Mouse (Mus musculus): ENCODE measurements around the gene Pbx2. TPM values are rescaled to one million over a fixed set of nuclear protein-coding genes. Genes with fewer than 3 reads are reported as not detected.
A peak's percentile ranks its signal among the peaks of the same experiment; 100 is the strongest.

Pbx2 gene
- polyA plus RNA-seq, 1 experiment from 2014 or later, result 4.8 TPM

DNA sequence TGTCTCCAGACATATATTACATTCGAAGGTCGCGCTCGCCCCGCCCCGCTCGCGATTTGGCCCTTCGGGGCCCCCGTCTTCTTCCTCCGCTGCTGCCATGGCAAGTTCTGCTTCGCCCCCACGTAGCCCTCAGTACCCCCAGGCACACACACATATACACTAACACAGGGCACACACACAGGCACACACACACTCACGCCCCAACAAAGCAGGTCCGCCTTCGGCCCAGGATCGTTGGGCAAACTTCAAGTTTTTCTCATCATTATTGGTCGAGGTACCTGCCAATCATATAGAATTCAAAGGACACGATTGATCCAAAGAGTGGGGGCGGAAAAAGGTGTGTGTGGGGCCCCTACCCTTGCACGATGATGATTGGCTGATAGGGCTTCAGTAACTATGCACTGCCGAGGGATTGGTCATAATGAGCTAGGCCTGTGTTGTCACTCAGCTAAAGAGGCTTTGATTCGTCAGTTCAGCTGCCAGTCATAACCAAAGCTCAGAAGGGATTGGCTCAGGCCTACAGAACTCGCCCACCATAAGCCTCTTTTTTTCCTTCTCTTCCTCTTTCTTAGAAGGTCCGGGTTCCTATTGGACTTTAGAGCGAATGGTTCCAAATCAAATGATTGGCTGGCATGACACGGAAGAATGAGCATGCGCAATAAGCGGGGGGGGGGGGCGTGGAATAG, 12.5 kb downstream of the Pbx2 start, which contains the start of gene Rnf5:
TSS of gene Rnf5 (minus strand) at position 316 of the 686 bp plus-strand sequence.
- Histone ChIP-seq H3K4me3 (peak within 1 kb of the TSS; percentile 96), H3K9me3 (replicated peaks) (no peaks in the 10 kb centered on the region), H3K4me1 (replicated peaks) (peaks cover 50% of the 10 kb centered on the region), H3K4me2 (peak within 1 kb of the TSS; percentile 84), H3K27me3 (no peaks in the 10 kb centered on the region), H3K36me3 (peaks cover 17% of the 10 kb centered on the region), H3K27ac (peak within 1 kb of the TSS; percentile 87), H3K9ac (peak within 1 kb of the TSS; percentile 94)
- ATAC-seq (replicated peaks; ENCODE audit: insufficient number of reproducible peaks, insufficient read depth, low FRiP score, low read depth), result peak; percentile 89
- WGBS, result under 1% methylated on average over 30 of the region's 30 CpGs

DNA sequence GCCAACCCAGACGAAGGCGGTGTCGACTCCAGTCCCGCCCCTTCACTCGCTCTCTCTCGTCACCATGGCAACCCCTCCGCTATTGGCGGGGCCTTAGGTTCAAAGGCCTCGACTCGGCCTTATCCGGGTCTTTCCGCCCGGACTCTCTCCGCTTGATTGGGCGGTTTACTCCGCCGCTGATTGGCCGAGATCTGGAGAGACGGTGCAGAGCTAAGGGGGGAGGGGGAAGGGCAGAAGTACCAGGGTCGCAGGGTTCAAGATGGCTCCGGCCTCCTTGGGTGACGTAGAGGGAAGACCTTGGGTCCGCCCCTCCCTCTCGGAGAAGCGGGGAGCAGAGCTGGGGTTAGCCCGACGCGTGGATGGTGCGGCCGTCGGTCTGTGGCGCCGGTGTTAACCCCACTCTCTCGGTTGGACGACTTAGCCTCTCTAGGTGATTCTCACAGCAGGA, 13.0 kb downstream of the Pbx2 start, which contains the start of gene Agpat1:
TSS of gene Agpat1 (plus strand) at position 202 of the 448 bp plus-strand sequence.
- Histone ChIP-seq H3K27ac (peak within 1 kb of the TSS; percentile 87), H3K4me1 (replicated peaks) (peaks cover 53% of the 10 kb centered on the region), H3K4me3 (peak within 1 kb of the TSS; percentile 96), H3K36me3 (peaks cover 17% of the 10 kb centered on the region), H3K4me2 (peak within 1 kb of the TSS; percentile 84), H3K9me3 (replicated peaks) (no peaks in the 10 kb centered on the region), H3K9ac (peak within 1 kb of the TSS; percentile 94), H3K27me3 (no peaks in the 10 kb centered on the region)
- WGBS, result under 1% methylated on average over 35 of the region's 35 CpGs
- peak; percentile 88 for ATAC-seq (replicated peaks; ENCODE audit: insufficient number of reproducible peaks, insufficient read depth, low FRiP score, low read depth)

DNA sequence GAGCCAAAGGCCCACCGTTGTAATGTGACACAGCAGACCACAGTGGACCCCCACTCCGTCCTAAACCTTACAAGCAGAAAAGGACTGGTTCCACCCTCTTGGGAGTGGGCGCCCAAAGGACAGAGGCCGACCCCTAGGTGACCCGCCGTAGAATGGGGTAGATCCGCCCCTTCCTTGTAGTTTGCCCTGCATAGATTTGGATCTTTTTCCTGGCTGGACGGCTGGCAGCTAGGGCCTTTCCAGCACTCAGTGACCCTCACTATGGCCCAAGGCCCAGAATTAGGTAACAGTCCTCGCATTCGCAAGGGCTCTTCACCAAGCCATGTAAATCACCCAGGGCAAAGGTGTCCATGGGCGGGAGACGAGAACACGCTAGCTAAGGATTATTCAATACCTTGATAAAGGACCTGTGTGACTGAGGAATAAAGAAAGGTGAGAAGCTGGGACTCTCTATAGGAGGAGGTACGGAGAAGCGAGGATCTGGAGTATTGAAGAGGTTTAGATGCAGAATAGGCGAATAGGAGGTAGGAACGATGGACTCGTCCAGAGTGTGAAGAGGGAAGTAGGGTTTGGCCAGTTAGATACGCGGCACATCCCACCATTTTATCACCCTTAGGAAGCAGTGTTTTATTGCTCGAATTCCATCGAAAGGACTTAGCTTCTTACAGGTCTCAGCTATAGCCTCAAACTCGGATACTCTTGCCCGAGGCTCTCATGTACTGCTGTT, 13.6 kb downstream of the Pbx2 start:
- Histone ChIP-seq H3K4me2 (peak overlapping the region; percentile 84), H3K36me3 (peaks cover 17% of the 10 kb centered on the region), H3K9me3 (replicated peaks) (no peaks in the 10 kb centered on the region), H3K27me3 (no peaks in the 10 kb centered on the region), H3K9ac (peak overlapping the region; percentile 94), H3K27ac (peak overlapping the region; percentile 87), H3K4me3 (peak overlapping the region; percentile 96), H3K4me1 (replicated peaks) (peaks cover 50% of the 10 kb centered on the region)
- ATAC-seq (replicated peaks; ENCODE audit: insufficient number of reproducible peaks, insufficient read depth, low FRiP score, low read depth), result no peak
- 20% methylated on average over 24 of the region's 24 CpGs for WGBS

DNA sequence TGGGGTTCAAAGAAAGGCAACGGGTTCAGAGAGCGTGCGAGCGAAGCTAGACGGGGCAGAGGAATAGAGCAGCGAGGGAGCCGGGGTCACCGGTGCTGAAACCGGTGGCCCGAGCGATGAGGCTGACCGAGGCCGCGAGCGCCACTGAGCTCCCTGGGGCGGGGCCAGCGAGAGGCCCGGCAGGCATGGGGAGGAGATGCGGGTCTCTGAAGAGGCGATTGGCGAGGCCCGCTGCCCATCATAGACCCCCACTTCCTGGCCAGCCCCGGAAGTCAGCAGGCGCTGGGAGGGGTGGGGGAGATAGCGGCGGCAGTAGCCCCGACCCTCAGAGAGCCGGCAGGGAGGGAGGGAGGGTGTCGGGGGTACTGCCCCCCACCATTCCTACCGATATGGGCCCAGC, 14.5 kb downstream of the Pbx2 start:
- under 1% methylated on average over 27 of the region's 30 CpGs for WGBS
- H3K4me3 ChIP-seq, result peak overlapping the region; percentile 96
- peaks cover 14% of the 10 kb centered on the region for H3K36me3 ChIP-seq
- ATAC-seq (replicated peaks; ENCODE audit: insufficient number of reproducible peaks, insufficient read depth, low FRiP score, low read depth), result peak; percentile 50
- peak overlapping the region; percentile 94 for H3K9ac ChIP-seq
- H3K4me2 ChIP-seq, result peak overlapping the region; percentile 84
- H3K4me1 ChIP-seq (replicated peaks), result peaks cover 50% of the 10 kb centered on the region
- H3K9me3 ChIP-seq (replicated peaks), result no peaks in the 10 kb centered on the region
- H3K27ac ChIP-seq, result peak overlapping the region; percentile 87
- no peaks in the 10 kb centered on the region for H3K27me3 ChIP-seq

DNA sequence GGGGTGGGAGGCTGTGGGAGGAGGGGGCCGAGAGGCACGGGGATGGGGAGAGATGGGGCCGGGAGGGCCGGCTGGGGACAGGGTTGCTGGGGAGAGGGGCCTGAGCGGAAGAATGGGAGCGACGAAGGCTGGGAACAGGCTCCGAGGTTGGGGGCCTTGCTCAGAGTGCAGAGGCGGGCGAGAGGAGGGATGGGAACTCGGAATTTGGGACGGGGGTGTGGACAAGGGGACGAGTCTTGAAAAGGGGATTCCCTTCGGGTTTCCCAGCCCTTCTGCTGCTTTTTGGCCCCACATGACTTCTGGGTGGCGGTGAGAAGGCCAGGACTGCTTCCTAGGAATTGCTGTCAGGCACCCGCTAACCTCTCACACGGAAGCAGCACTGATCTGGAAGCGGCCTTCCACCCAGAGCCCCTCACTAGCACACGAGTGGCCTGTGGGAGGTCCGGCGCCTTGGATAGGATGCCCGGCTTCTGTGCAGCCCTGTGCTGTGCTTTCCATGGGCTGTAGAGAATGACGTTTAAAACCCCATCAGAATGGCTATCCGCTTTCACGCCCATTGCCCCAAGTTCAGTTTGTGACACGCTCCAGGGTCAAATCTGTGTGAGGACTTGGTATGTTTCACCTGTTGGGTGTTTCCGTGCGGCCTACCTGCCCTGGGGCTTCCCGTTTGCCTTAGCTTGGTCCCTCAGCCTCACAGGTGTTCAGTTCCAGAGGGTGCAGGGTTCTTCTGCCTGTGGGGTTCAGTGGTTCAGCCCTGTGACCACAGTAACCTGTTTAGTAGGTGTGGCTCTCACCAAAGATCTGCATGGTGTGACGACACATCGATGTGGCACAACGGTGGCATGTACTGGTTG, 15.3 kb downstream of the Pbx2 start:
- Histone ChIP-seq H3K9ac (peak overlapping the region; percentile 94), H3K4me1 (replicated peaks) (peaks cover 50% of the 10 kb centered on the region), H3K4me3 (peak overlapping the region; percentile 96), H3K27ac (peak overlapping the region; percentile 87), H3K36me3 (peaks cover 18% of the 10 kb centered on the region), H3K4me2 (peak overlapping the region; percentile 84), H3K27me3 (no peaks in the 10 kb centered on the region), H3K9me3 (replicated peaks) (no peaks in the 10 kb centered on the region)
- no peak for ATAC-seq (replicated peaks; ENCODE audit: insufficient number of reproducible peaks, insufficient read depth, low FRiP score, low read depth)
- WGBS, result 15% methylated on average over 32 of the region's 32 CpGs

DNA sequence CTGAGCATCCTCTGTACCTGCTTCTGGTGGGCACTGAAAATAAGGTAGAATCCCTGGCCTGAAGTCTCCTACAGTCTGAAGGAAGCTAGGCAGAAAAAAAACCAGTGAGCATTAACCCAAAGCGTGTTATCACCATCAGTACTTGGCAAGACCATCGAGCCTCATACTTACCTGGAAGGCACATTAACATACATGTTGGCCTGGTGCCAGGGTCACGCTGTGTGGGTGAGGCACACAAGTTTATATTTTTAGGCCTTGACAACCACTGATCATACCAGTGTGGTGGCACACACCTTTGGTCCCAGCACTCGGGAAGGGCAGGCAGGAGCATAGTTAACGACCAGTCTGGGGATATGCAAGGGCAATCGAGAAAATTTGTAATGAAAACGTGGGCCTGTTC, 16.9 kb downstream of the Pbx2 start:
- Histone ChIP-seq H3K4me1 (replicated peaks) (peaks cover 38% of the 10 kb centered on the region), H3K27me3 (no peaks in the 10 kb centered on the region), H3K9me3 (replicated peaks) (no peaks in the 10 kb centered on the region), H3K36me3 (peaks cover 26% of the 10 kb centered on the region), H3K4me2 (no peak overlapping the region), H3K9ac (no peak overlapping the region), H3K4me3 (no peak overlapping the region), H3K27ac (no peak overlapping the region)
- 79% methylated on average over 7 of the region's 7 CpGs for WGBS
- ATAC-seq (replicated peaks; ENCODE audit: insufficient number of reproducible peaks, insufficient read depth, low FRiP score, low read depth), result no peak

DNA sequence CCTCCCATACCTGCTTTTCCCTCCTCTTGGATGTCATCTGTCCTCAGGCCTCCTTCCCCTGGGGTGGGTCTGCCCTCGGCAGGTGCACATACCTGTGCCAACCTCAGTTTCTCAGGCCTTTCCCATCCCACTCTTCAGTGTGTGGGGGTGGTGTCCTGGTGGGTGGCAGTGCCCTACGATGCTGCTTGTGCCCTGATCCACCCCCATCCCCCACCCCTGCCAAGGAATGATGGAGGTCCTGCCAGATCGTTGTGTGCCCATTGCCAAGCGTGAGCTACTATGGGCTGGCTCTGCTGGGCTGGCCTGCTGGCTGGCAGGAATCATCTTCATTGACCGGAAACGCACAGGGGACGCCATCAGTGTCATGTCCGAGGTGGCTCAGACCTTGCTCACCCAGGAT, 20.0 kb downstream of the Pbx2 start:
- no peak overlapping the region for H3K27ac ChIP-seq
- H3K27me3 ChIP-seq, result no peaks in the 10 kb centered on the region
- no peak overlapping the region for H3K9ac ChIP-seq
- no peak overlapping the region for H3K4me3 ChIP-seq
- WGBS, result 87% methylated on average over 8 of the region's 8 CpGs
- peaks cover 38% of the 10 kb centered on the region for H3K36me3 ChIP-seq
- H3K4me1 ChIP-seq (replicated peaks), result peaks cover 27% of the 10 kb centered on the region
- no peak for ATAC-seq (replicated peaks; ENCODE audit: insufficient number of reproducible peaks, insufficient read depth, low FRiP score, low read depth)
- H3K4me2 ChIP-seq, result no peak overlapping the region
- no peaks in the 10 kb centered on the region for H3K9me3 ChIP-seq (replicated peaks)

DNA sequence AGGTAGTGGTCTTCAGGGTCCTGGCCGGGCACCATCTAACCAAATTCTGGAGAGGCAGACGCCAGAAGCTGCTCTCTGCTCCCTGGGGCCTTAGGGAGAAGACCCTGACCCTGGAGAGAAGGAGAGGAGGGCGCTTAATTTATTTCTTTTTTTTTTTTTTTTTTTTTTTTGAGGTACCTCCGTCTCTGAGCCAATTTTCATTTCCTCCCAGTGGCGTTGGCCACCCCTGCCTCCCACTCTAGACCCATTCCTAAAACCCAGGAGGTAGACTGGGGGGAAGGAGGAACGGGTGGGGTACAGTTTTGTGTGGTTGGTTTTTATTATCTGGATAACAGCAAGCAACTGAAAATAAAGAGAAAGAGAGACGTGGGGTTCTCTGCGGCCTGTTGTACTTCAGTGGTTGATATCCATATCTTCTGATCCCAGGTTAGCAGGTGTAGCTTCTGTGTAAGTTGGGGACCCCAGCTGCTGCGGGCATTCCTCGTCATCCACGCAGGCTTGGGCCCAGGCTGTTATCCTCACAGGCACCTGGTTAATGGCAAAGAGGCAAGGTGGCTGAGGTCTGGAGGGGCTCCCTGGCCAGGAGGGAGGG, 22.1 kb downstream of the Pbx2 start:
- peaks cover 48% of the 10 kb centered on the region for H3K36me3 ChIP-seq
- 88% methylated on average over 11 of the region's 11 CpGs for WGBS

DNA sequence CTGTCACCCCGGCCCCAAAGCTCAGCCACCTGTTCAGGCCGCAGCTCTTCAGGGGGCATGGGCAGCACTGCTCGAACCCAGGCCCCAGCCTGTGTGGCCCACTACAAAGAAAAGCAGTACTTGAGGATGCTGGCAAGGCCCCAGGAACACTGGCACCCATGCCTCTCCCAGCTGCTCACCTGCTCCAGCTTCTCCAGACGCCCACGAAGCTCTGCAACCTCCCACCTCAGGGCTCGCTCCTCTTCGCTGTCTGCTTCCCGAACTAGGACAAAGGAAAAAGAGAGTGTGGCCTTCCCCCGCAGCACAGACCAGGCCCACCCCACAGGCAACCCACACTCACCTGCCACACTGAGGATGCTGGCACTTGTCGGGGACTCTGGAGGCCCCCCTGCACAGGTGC, 22.8 kb downstream of the Pbx2 start:
- H3K36me3 ChIP-seq, result peaks cover 48% of the 10 kb centered on the region
- no peak for ATAC-seq (replicated peaks; ENCODE audit: insufficient number of reproducible peaks, insufficient read depth, low FRiP score, low read depth)
- no peaks in the 10 kb centered on the region for H3K9me3 ChIP-seq (replicated peaks)
- no peak overlapping the region for H3K4me3 ChIP-seq
- no peak overlapping the region for H3K27ac ChIP-seq
- peaks cover 4% of the 10 kb centered on the region for H3K4me1 ChIP-seq (replicated peaks)
- 94% methylated on average over 10 of the region's 10 CpGs for WGBS
- H3K27me3 ChIP-seq, result no peaks in the 10 kb centered on the region
- H3K9ac ChIP-seq, result no peak overlapping the region
- no peak overlapping the region for H3K4me2 ChIP-seq

More for the DNA sequence above, 22.1 kb downstream of the Pbx2 start:
- no peak for ATAC-seq (replicated peaks; ENCODE audit: insufficient number of reproducible peaks, insufficient read depth, low FRiP score, low read depth)
- no peak overlapping the region for H3K4me3 ChIP-seq
- H3K4me1 ChIP-seq (replicated peaks), result peaks cover 10% of the 10 kb centered on the region
- no peaks in the 10 kb centered on the region for H3K27me3 ChIP-seq
- H3K9ac ChIP-seq, result no peak overlapping the region
- no peaks in the 10 kb centered on the region for H3K9me3 ChIP-seq (replicated peaks)
- no peak overlapping the region for H3K27ac ChIP-seq
- no peak overlapping the region for H3K4me2 ChIP-seq

DNA sequence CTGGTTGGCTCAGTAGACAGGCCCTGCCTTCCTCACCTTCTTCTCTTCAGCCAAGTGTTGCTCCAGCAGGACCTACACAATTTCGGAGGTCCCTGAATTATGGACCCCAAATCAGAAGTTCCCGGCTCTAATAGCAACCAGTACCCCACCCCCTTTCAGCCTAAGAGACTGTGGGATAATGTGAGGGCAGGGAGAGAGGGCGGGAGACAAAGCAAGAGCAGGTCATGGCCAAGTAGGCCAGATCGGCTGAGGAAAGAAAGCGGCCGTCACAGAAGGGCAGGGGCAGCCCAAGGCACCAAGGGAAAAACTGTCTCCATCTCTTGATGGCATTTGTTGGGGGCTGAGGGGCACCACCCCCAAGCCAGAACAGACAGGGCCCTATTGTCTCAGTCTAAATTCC, 24.8 kb downstream of the Pbx2 start, which contains the start of gene Egfl8:
TSS of gene Egfl8 (minus strand) at position 101 of the 400 bp plus-strand sequence.
- ATAC-seq (replicated peaks; ENCODE audit: insufficient number of reproducible peaks, insufficient read depth, low FRiP score, low read depth), result no peak
- H3K36me3 ChIP-seq, result peaks cover 48% of the 10 kb centered on the region
- no peaks in the 10 kb centered on the region for H3K27me3 ChIP-seq
- H3K27ac ChIP-seq, result no peak within 1 kb of the TSS
- peak within 1 kb of the TSS; percentile 12; the same call in 1 of the 2 replicates for H3K9ac ChIP-seq
- no peaks in the 10 kb centered on the region for H3K9me3 ChIP-seq (replicated peaks)
- 0 out of 2 replicates have a peak, but pooled peaks cover 2% of the 10 kb centered on the region for H3K4me1 ChIP-seq (replicated peaks)
- no peak within 1 kb of the TSS for H3K4me2 ChIP-seq
- WGBS, result 76% methylated on average over 6 of the region's 6 CpGs
- H3K4me3 ChIP-seq, result no peak within 1 kb of the TSS
